Mouse (Mus musculus) kidney, postnatal 4 days (tissue): ENCODE measurements around the gene Fen1.

ENCODE experiments used
- DNase-seq, 2 experiments: peaks; one replicate each; pipeline ENCODE4 v3.0.0; 2021; ENCODE audit warnings: mixed read lengths in 2 of 2

The Fen1 gene

DNA sequence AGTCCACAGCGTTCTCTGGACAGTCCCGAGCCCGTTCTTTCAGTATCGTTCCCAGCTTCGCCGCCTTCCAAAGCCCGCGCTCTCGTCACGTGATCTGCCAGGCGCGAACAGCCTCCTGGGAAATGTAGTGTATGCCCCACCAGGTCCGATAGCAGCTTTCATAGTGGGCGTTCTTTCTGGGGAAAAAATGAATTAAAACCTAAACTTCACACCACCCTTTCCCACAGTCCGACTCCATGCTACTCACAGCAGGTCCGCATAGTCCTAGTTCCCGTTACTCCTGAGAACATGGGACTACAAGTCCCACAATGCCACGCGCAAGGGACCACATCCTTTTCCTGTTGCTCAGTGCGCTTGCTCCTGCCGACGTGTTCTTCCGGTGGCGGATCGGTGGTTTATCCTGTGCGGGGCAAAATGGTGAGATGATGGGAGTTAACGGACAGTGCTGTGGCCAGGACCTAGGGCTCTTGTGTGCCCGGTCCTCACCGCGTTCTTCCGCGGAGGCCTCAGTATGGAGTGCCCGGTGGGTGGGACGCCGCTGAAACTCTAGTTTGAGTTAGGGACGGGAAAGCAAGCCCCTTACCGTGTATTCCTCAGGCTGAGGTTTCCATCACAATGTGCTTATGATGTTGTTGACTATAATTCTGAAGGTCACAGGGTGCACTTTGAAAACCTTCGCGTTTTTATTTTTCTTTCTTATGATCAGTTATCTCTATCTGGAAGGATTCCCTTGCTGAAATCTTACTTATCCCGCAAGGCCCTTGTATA, at the start of gene Fen1, which contains the start of gene Tmem258:
Gene Fen1 (minus strand): TSS at position 322 of the 768 bp plus-strand sequence.
Gene Tmem258 (plus strand): TSS at position 167 of the 768 bp plus-strand sequence.
- peak; percentile 94 to 95 for DNase-seq

DNA sequence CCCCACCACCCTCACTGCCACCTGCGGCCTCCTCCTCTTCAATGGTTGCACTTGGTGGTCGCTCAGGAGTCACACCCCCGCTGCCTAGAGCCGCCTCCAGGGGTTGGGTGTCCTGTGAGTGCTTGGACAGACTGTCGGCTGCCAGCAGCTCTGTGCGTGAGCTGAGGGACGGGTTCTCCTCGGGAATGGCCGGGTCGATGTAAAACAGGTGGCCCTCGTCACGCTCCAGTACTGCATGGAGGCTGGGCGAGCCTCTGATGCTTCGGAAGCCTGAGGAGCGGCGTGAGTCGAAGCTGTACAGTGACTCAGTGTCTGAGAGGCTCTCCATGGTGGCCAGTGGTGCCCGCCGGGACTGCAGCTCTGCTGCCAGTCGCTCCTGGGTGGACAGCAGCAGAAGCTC, 44.2 kb upstream of the Fen1 start:
- DNase-seq = peak; percentile 78 to 86

DNA sequence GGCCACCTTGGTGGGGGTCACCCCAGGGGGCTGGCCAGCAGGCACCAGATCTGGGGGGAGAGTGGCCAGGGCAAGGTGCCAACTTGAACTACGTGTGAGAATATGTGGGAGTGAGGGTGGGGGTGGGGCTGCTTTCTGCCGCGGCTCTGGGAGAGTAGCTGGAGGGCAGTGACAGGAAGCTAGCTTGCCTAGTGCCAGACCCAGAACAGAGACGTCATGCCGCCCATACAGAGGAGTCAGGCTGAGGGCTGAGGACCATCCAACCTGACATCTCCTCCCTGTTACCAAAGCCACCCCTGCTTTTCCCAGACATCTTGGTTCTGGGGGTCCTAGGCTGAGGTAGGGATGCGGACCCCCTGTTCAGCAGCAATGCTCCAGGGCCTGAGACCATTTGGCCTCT, 43.2 kb upstream of the Fen1 start:
- DNase-seq = peak; percentile 38 to 57

DNA sequence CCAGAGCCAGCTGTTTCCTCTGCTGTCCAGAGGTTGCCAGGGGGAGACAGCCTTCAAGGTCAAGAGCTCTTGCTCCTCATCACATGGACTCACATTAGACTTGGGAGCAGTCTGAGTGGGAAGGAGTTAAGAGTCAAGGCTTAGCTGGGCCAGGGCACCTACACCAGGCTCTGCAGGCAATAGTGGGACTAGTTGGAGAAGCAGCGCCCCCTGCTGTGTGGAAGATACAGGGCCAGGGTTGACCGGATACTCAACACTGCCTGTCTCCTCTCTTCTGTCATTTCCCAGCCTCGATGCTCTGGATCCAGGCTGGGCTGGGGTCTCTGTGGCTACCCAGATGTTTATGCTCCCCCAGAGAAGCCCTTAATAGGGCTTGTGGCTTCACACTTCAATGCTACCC, 40.2 kb upstream of the Fen1 start:
- DNase-seq = peak; percentile 80 to 84

DNA sequence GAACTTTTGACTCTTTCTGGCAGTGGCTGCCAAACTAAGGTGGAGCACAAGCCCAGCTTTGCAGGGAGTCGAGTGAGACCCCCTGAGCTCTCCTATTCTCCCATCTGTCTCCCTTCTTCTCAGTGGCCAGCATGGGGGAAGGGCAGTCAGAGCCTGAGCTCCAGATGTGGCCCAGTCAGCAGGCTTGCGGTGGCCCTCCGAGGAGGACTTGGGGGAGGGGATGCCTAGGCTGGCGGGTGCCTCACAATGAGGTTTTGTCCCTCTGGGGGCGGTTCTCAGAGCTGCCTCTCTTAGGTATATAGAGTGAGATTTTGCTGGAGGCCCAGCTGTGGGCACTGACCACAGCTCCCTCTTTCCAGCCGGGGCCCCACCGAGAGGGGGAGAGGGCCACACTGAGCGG, 38.9 kb upstream of the Fen1 start:
- DNase-seq = no peak

DNA sequence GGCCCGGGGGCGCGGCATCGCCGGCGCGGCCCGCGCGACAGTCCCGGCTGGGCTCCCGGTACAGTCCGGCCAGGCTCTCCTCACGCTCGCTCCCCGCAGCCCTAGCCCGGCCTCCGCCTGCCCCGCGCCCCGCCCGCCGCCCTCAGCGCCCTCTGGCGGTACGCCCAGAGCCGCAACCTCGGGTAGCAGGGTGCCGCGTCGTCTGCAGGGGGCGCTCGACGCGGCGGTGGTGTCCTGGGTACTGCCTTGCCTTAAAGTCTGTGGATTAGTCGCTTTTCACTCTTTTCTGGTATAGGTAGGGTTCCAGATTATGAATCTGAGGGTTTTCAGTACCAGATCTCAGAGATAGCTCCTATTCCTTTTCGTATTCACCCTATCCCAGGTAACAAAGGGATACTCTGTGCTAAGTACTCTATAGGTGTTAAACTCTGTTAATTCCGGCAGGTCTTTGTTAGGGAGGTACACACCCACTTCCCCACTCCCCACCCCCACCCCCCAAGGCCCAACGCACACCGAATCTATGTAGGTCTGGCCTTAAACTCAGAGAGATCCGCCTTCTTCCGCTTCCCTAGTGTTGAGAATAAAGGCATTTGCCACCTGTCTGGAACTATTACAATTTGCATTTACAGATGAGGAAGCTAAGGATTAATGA, 36.8 kb upstream of the Fen1 start, which contains the start of gene Myrf:
Gene Myrf (minus strand): TSS at position 95 of the 652 bp plus-strand sequence.
- DNase-seq = peak; percentile 85 to 90

DNA sequence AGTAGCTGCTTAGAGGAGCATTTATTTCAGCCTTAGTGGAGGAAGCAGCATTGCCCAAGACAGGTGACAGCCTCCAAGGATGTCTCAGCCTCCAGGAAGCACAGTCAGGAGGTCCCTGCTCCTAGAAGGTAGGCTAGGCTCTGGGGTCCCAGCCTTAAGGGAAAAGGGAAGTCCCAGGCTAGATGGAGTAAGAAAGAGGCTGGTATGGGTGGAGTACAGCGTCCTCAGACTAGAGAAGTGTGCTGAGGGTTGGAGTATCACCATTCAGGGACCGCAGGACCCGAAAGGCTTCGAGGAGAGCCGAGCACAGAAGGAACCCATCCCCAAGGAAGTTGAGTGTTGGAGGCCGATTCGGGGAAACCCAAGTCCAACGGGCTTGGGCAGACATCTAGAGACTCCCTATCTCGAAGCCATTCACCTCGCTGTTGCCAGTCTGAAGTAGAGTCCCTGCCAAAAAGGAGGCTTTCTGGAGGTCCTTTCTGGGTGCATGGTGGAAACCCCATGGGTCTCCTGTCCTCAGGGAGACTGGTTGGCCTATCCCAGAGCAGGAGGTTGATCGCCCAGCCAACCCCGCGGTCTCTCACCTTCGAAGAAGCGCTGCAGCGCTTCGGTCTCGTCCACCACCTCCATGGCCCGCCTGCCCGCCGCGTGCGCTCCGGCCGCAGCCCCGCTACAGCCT, 36.1 kb upstream of the Fen1 start:
- no peak for DNase-seq

DNA sequence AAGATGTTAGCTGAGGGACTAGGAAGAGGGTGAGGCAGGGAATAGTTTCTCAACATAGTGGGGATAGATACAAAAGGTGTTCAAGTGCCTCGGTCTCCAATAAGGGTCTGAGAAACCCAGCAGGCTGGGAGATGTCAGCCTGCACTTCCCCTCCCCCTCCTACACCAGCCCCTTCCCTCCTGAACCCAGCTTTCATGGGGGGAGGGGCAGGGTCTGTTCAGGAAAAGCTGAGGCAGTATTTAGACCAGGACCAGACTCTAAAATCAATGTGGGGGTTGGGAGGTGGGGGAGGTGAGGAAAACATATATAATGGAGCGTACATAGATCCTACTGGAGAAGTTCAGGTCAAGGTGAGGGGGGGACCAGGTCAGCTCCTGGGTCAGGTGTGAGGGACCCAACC, 35.5 kb upstream of the Fen1 start:
- DNase-seq = no peak

DNA sequence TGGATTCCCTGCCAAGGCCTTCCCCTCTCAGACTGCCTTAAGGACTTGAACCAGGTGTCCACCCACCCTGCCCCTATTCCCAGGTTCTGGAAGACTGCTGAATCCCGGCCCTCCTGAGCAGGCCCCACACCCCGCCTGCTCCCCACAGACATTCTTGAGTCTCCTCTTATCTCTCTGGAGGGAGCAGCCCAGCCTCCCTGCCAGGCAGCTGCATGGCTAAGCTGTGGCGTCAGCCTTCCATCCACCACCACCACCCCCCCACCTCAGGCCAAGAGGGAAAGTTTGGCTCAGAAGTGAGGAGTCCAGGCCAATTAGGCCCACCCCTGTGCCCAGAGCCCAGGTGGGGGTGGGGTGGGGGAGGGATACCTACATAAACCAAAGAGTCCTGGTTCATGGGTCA, 34.5 kb upstream of the Fen1 start:
- DNase-seq = no peak

DNA sequence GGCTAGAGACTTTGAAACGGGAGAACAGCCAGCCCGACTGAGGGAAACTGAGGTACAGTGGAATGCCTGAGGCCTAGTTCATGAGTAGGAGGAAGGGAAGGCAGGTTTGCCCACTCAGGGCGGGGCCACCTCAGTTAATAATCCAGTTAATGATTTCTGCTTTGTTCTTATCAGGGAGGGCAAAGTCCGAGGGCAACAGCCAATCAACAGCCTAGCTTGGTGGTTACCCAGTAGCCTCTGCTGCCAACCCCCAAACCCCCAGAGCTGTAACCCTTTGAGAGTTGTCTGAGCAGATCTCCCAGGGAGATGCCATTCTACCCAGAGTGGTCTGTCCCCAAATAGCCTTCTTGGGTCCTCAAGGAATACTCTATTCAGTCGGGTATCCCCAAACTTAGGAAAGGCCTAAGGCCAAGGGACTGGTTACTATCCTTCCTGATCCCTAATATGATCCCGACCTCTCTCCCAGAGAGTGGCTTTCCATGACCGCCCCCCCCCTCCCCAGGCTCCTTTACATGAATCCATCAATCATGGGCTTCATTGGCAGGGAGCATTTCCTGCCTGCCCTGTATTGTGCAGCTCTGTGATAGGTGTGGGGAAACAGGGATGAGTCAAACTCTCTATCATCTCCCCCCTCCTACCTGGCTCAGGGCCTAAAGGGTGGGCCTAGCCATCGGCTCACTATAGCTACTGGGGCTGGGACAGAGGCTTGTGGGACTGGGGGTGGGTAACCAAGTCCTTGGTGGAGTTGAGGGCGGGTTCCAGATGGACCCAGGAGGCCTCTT, 32.0 kb upstream of the Fen1 start:
- peak; percentile 32 to 53 for DNase-seq

DNA sequence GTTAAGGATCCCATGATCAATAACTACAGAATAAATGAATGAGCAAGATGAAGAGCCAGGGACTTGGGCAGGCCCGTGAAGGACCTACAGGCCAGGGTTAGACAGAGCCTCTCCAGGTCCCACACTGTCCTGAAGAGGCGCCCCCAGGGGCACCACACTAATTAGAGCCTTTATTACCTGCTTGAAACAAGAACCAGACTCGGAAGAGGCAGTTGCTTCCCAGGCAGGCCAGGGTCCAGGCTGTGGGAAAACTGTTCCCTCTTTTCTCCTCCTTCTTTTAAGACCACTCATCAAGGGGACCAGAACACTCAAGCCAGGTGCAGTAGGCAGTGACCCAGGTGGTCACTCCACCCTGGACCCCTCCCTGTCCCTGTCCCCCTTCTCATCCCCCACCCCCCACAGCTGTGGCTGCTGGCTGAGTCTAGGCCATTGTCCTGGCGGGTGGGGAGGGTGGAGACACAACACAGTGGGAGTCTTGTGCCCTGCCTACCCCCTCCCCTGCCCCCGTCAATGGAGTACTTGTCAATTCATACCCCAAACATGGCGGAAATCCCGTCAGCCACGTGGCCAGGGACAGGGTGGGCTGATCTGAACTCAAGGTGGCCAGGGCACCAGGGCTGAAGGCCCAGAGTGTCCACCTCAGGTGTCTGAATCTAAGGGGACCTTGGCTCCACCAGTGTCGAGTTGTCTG, 28.5 kb upstream of the Fen1 start:
- no peak for DNase-seq

DNA sequence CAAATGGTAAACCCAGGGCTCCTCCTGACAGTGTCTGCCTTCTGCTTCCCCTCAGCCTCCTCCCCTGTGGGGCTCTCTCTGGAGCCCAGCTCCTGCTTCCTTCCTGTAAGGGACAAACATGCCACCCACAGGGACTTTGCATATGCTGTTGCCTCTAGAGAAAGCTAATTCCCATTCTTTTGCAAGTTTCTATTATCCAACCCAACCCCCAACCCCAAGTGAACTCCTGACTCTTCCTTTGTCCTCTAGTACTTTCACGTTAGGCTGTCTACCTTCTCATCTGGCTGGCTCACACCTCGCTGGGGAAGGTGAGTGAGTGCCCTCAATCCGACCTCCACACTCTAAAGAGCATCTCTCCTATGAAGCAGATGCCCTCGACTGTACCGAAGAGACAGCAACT, 27.9 kb upstream of the Fen1 start:
- no peak for DNase-seq

DNA sequence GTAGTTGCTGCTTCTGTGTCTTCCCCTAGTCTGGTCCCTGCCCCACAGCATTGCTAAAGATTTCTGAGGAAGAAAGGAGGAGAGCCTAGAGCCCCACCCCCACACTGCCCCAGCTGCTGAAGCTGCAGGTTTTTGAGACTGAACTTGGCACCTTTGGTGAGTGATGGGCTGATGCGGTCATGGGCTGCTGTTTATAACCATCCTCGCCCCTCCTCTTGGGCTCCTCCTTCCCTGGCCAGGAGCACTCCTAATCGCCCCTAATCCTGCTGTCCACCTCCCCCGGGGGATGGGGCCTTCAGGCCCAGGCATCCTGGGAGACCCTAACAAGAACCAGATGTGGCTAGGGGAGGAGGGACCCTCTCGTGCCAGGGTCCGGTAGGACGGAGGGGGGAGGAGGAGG, 27.0 kb upstream of the Fen1 start:
- DNase-seq = peak; percentile 48 to 60

DNA sequence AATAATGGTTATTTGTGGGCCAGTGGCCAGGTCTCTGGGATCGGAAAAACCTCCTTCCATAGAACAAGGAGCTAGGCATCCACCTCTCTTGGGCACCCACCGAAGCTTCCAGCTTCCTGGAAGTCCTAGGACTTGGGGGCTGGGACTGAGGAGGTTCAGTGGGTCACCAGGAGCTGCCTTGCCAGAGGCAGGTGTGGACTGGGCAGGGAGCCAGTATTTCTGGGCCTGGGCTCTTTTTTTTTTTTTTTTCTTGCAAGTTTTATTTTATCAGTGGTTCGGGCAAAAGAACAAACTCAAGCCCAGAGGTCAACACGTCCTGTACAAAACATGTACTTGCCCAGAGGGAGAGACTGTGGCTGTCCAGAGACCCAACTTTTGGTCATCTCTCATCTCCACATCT, 21.8 kb upstream of the Fen1 start:
- peak; percentile 35 to 63 for DNase-seq

DNA sequence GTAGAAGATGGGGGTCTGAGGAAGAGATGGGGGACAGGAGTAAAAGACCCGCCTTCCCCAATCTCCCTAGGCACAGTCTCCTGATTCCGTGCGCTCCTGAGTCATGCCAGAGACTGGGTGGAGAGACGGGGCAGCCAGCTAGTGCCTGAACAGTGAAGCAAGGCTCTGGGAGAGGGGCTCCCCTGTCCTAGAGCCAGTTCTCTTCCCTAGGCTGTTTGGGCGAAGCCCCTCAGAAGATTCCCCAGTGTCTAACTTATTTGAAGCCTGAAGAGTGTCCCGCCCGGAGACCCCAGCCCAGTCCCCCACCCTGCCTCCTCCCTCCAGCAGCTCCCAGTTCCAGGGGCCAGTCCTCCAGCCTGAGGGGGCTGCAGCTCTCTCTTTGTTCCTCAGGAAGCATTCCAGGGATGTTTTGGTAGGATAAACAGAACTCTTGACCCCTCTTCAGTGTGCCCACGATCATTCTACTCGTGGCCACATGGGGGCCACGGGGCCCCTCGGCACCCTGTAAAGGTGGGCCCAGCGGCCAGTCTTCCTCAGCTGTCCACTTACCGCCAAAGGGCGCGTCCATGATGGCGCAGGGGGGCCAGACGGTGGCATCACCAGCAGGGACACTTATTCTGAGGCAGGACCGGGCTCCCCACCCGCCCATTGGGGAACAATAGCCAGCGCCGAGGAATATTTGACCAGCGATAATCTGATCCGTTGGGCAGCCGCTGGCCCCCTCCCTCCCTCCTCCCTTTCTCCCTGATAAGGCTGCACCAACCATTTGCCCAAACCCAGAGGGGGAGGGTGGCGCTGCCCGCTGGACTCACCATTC, 20.9 kb upstream of the Fen1 start:
- DNase-seq = peak in 1 of 2 experiments; percentile 31

DNA sequence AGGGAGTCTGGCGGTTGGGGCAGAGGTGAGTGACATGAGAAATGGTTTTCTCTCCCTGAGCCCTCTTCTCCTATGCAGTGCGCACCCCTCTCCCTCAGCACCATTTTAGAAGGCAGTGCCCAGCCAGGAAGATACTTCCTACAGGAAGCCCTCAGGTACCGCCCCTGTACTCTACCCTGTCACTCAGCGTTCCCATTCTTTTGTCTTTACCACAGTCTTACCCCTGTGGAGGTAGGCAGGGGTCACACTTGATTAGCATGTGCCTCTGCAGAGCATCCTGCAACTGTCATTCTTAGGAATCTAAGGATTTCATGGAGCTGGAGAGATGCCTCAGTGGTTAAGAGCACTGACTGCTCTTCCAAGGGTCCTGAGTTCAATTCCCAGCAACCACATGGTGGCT, 19.6 kb upstream of the Fen1 start:
- DNase-seq = no peak

DNA sequence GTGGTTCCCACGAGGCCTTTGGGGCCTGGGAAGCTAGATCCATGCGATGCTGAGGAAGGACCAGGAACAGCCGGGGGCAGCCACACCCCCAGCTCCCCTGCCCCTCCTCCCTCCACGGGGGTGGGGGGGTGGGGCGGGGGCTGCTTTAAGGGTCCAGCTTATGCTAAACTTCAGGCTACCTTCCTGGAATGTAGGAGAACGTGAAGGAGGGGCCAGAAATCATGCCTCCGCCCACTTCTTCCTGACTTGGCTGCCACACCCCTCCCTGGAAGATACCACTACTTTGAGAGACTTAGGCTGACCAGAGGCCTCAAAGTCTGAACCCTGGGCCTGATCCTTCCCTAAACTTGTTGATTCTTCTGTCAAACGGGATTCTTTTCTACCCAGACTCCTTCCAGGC, 18.7 kb upstream of the Fen1 start:
- DNase-seq = no peak

DNA sequence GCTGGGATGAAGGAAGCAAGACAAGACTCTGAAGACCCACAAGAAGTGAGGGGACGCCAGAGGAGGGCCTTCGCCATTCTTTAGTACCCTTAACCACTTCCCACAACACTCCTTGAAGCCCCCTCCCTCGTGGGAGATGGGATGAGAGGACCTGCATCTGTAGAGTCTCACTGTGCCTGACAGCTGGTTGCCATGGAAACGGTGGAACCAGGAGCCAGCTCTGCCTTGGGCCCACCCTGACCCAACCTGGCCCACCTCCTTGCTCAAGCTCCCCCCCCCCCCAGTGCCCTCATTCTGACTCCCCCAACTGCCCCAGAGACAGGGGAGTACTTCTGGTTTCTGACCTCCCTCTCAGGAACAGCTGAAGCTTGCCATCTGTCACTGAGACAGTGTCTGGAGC, 17.6 kb upstream of the Fen1 start:
- DNase-seq = no peak

DNA sequence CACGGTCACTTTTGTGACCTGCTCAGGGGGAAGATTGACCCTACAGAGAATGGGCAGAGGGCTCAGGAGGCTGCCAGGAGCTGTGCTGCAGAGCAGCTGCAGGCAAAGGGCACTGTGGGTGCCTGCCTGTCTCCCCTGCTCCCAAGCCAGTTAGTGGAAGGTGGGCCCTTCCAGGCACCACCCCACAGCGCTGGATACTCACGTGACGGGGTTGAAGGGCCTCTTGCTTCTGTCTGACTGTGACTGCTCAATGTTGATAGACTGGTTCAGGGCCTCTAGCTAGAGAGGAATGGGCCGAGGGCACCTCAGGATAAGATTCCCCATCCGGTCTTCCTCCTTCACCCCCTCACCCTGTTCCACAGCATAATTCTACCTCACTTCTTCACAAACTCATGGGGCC, 15.6 kb upstream of the Fen1 start:
- no peak for DNase-seq

DNA sequence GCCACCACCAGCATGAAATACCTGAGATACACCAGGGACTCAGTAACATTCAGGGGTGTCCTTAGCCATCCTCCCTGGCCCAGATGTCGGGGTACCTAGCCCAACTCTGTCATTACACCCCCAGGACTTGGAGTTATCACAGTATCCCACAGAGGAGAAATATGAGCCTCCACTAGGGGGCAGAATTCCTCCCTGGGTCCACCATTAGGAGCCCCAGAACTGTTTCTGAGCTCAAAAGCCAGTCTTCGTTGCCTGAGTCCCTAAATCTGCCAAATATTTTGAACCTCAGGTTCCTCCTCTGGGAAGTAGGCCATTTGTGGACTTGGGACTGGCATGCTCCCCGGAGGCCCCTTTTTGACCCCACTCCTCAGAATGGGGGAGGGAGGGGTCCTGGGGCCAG, 15.1 kb upstream of the Fen1 start:
- DNase-seq = peak; percentile 54 to 66

DNA sequence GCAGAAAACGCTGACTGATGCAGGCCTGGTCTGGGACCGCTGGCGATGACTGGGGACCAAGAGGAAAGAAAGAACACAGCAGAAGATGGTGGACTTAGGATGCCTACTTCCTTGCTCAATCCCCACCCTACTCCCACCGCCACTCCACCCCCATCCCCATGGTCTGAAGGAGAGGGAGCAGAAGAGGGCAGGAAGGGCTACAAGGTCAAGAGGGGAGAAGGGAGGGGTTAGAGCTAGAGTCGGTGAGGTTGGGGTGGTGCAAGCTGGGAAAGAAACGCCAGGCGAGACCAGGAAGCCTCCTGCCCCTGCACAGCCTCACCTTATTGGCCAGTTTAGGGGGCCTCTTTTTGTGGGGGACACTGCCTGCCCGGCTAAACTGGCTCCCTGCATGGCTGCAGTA, 12.1 kb upstream of the Fen1 start:
- no peak for DNase-seq
